Mouse (Mus musculus) intestine, embryonic 16.5 days (tissue): ENCODE measurements around the gene Plcl1. TPM values are rescaled to one million over a fixed set of nuclear protein-coding genes. Genes with fewer than 3 reads are reported as not detected.

Source experiments
- ATAC-seq: fragments of 200-750 bp; cut with Nextera tagmentation; 2 replicates; pipeline ENCODE4 v1.8.0; 2017; ENCODE audit warnings: moderate TSS enrichment, moderate library complexity
- H3K27ac ChIP-seq: fragments of 300-500 bp; sonication (generic); 2 replicates; pipeline ENCODE4 v1.5.1; 2014; ENCODE audit warnings: mild to moderate bottlenecking, low read length
- H3K27me3 ChIP-seq: fragments of 300-500 bp; sonication (generic); replicated peaks from 2 replicates; pipeline ENCODE4 v1.6.1; 2014; ENCODE audit warnings: low read length, control low read depth, mixed read lengths; ENCODE audit not compliant: control insufficient read depth, insufficient read depth
- H3K36me3 ChIP-seq: fragments of 300-500 bp; sonication (generic); 2 replicates; pipeline ENCODE4 v1.6.1; 2014; ENCODE audit warnings: low read length, control low read depth; ENCODE audit not compliant: control insufficient read depth, insufficient read depth
- H3K4me1 ChIP-seq: fragments of 300-500 bp; sonication (generic); 2 replicates; pipeline ENCODE4 v1.6.1; 2014; ENCODE audit warnings: low read length, control low read depth, mixed read lengths; ENCODE audit not compliant: control insufficient read depth, insufficient read depth
- H3K4me2 ChIP-seq: fragments of 300-500 bp; sonication (generic); 2 replicates; pipeline ENCODE4 v1.6.1; 2014; ENCODE audit warnings: low read depth, low read length, control low read depth
- H3K4me3 ChIP-seq: fragments of 300-500 bp; sonication (generic); 2 replicates; pipeline ENCODE4 v1.5.1; 2014; ENCODE audit warnings: mild to moderate bottlenecking, low read length
- H3K9ac ChIP-seq: fragments of 300-500 bp; sonication (generic); 2 replicates; pipeline ENCODE4 v1.6.1; 2014; ENCODE audit warnings: low read depth, low read length
- H3K9me3 ChIP-seq: fragments of 300-500 bp; sonication (generic); 2 replicates; pipeline ENCODE4 v1.6.1; 2016; ENCODE audit warnings: low read length, control low read depth; ENCODE audit not compliant: control insufficient read depth
- WGBS: fragments of 180-500 bp; shearing (Covaris S2); extraction: QIAGEN DNeasy Blood & Tissue Kit; methylation state at CpG from one replicate; pipeline ENCODE4 v1.1.7; 2014; 5-methylcytosine and 5-hydroxymethylcytosine counted together
- polyA plus RNA-seq: library from polyadenylated mRNA; unstranded; fragments of >200 nt; fragmentation: Nextera tagmentation; extraction: Ambion mirVana; gene quantifications from 2 replicates; pipeline ENCODE4 v1.2.1, GENCODE M21; 2015

Gene Plcl1
- polyA plus RNA-seq, 1 experiment from 2014 or later, result 1.5 TPM

- H3K4me1 ChIP-seq, result no peaks in the 10 kb centered on the region
- H3K4me2 ChIP-seq, result no peak overlapping the region
- H3K9ac ChIP-seq, result no peak overlapping the region
- H3K27ac ChIP-seq, result no peak overlapping the region
- ATAC-seq, result no peak
- H3K9me3 ChIP-seq, result no peaks in the 10 kb centered on the region
- WGBS, result 84% methylated on average over 4 of the region's 4 CpGs
- H3K27me3 ChIP-seq, result no peaks in the 10 kb centered on the region
- H3K36me3 ChIP-seq, result no peaks in the 10 kb centered on the region
- H3K4me3 ChIP-seq, result no peak overlapping the region
Observed at GRCm38 (mm10) chr1:55605450-55605849, 199.7 kb downstream of the Plcl1 start.

- Histone ChIP-seq H3K27ac (no peak overlapping the region), H3K4me2 (no peak overlapping the region)
Observed at GRCm38 (mm10) chr1:55605956-55606355, 200.2 kb downstream of the Plcl1 start.

GRCm38 (mm10) chr1:55606405-55606804 lies 200.7 kb downstream of the Plcl1 start:
- Histone ChIP-seq H3K4me1 (no peaks in the 10 kb centered on the region), H3K27me3 (no peaks in the 10 kb centered on the region), H3K4me2 (no peak overlapping the region), H3K4me3 (no peak overlapping the region), H3K9me3 (no peaks in the 10 kb centered on the region), H3K27ac (no peak overlapping the region), H3K9ac (no peak overlapping the region), H3K36me3 (no peaks in the 10 kb centered on the region)
- 35% methylated on average over 8 of the region's 8 CpGs for WGBS
- no peak for ATAC-seq

More at GRCm38 (mm10) chr1:55605956-55606355, 200.2 kb downstream of the Plcl1 start:
- no peaks in the 10 kb centered on the region for H3K4me1 ChIP-seq
- H3K4me3 ChIP-seq, result no peak overlapping the region
- no peaks in the 10 kb centered on the region for H3K9me3 ChIP-seq
- ATAC-seq, result no peak
- H3K36me3 ChIP-seq, result no peaks in the 10 kb centered on the region
- WGBS, result 46% methylated on average over 2 of the region's 2 CpGs
- H3K27me3 ChIP-seq, result no peaks in the 10 kb centered on the region
- H3K9ac ChIP-seq, result no peak overlapping the region

- no peaks in the 10 kb centered on the region for H3K36me3 ChIP-seq
- WGBS, result 82% methylated on average over 6 of the region's 6 CpGs
- ATAC-seq, result no peak
- H3K9ac ChIP-seq, result no peak overlapping the region
- no peak overlapping the region for H3K4me3 ChIP-seq
- H3K4me1 ChIP-seq, result no peaks in the 10 kb centered on the region
- H3K4me2 ChIP-seq, result no peak overlapping the region
- no peak overlapping the region for H3K27ac ChIP-seq
- H3K9me3 ChIP-seq, result no peaks in the 10 kb centered on the region
- H3K27me3 ChIP-seq, result no peaks in the 10 kb centered on the region
Observed at GRCm38 (mm10) chr1:55612759-55613328, 207.1 kb downstream of the Plcl1 start.

- H3K36me3 ChIP-seq, result no peaks in the 10 kb centered on the region
- no peaks in the 10 kb centered on the region for H3K4me1 ChIP-seq
- ATAC-seq, result no peak
- H3K9ac ChIP-seq, result no peak overlapping the region
- H3K9me3 ChIP-seq, result no peaks in the 10 kb centered on the region
- H3K4me3 ChIP-seq, result no peak overlapping the region
- 96% methylated on average over 2 of the region's 2 CpGs for WGBS
- H3K4me2 ChIP-seq, result no peak overlapping the region
- no peaks in the 10 kb centered on the region for H3K27me3 ChIP-seq
- H3K27ac ChIP-seq, result no peak overlapping the region
Observed at GRCm38 (mm10) chr1:55617857-55618256, 212.1 kb downstream of the Plcl1 start.

- Histone ChIP-seq H3K4me3 (no peak overlapping the region), H3K9me3 (no peaks in the 10 kb centered on the region), H3K9ac (no peak overlapping the region), H3K4me1 (no peaks in the 10 kb centered on the region), H3K4me2 (no peak overlapping the region), H3K27me3 (no peaks in the 10 kb centered on the region), H3K27ac (no peak overlapping the region), H3K36me3 (no peaks in the 10 kb centered on the region)
- no peak for ATAC-seq
- WGBS, result 68% methylated on average over 7 of the region's 7 CpGs
Observed at GRCm38 (mm10) chr1:55618617-55619286, 213.0 kb downstream of the Plcl1 start.

- Histone ChIP-seq H3K9me3 (no peaks in the 10 kb centered on the region), H3K27ac (no peak overlapping the region), H3K27me3 (no peaks in the 10 kb centered on the region), H3K4me1 (no peaks in the 10 kb centered on the region), H3K4me2 (no peak overlapping the region), H3K9ac (no peak overlapping the region), H3K4me3 (no peak overlapping the region), H3K36me3 (no peaks in the 10 kb centered on the region)
- WGBS, result 35% methylated on average over 1 of the region's 1 CpGs
- no peak for ATAC-seq
Observed at GRCm38 (mm10) chr1:55631496-55631895, 225.8 kb downstream of the Plcl1 start.

- Histone ChIP-seq H3K9ac (no peak overlapping the region), H3K36me3 (no peaks in the 10 kb centered on the region), H3K9me3 (no peaks in the 10 kb centered on the region), H3K4me1 (no peaks in the 10 kb centered on the region), H3K4me3 (no peak overlapping the region), H3K4me2 (no peak overlapping the region), H3K27ac (no peak overlapping the region), H3K27me3 (no peaks in the 10 kb centered on the region)
- ATAC-seq, result no peak
- WGBS, result 92% methylated on average over 2 of the region's 2 CpGs
Observed at GRCm38 (mm10) chr1:55632024-55632423, 226.3 kb downstream of the Plcl1 start.

GRCm38 (mm10) chr1:55633326-55633725 lies 227.6 kb downstream of the Plcl1 start:
- 74% methylated on average over 4 of the region's 4 CpGs for whole genome bisulfite sequencing
- Histone ChIP-seq H3K27me3 (no peaks in the 10 kb centered on the region), H3K4me2 (no peak overlapping the region), H3K4me1 (no peaks in the 10 kb centered on the region), H3K36me3 (no peaks in the 10 kb centered on the region), H3K4me3 (no peak overlapping the region), H3K9ac (no peak overlapping the region), H3K9me3 (no peaks in the 10 kb centered on the region), H3K27ac (no peak overlapping the region)
- ATAC-seq, result no peak
